Mouse (Mus musculus): Measurements from ENCODE around the gene Ganab.

DNA sequence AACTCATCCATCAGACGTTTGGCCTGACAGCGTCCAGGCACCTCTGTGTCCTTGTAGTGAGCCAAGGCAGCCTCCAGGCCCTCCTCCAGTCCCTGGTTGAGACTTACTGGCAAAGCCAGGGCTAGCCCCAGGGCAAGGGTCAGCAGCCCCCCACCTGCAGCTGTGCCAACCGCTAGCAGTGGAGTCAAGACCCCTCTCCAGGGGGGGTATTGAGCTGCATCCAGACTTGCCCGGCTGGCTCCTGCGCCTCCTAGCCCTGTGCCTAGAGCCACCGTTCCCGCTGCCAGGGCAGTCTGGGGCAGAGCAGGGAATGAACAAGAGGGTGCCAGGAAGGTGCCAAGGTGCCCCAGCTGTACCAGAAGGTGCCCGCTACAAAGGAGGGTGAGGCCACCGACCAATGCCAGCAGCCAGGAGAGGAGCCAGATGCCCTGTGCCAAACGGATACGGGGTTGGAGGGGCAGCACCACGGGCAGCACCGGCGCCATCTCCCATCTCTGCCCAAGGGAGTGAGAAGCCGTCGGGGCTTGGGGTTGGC lies 30.9 kb downstream of the Ganab start:
- TF ChIP-seq POLR2A (IDR thresholded peaks at IDR 0.05; ENCODE audit: low read depth, low read length): no peak
- TF ChIP-seq CTCF (IDR thresholded peaks at IDR 0.05; ENCODE audit: extremely low read depth, insufficient read length, insufficient replicate concordance, low read depth, low read length): no peak

Measured in small intestine, adult 2 months (tissue).